Mouse (Mus musculus) cerebellum, adult 9-10 months (tissue): ENCODE results near the gene Prrx2.

ENCODE experiments used
- DNase-seq: peaks from one replicate; pipeline ENCODE4 v3.0.0; 2022

Prrx2 gene

DNA sequence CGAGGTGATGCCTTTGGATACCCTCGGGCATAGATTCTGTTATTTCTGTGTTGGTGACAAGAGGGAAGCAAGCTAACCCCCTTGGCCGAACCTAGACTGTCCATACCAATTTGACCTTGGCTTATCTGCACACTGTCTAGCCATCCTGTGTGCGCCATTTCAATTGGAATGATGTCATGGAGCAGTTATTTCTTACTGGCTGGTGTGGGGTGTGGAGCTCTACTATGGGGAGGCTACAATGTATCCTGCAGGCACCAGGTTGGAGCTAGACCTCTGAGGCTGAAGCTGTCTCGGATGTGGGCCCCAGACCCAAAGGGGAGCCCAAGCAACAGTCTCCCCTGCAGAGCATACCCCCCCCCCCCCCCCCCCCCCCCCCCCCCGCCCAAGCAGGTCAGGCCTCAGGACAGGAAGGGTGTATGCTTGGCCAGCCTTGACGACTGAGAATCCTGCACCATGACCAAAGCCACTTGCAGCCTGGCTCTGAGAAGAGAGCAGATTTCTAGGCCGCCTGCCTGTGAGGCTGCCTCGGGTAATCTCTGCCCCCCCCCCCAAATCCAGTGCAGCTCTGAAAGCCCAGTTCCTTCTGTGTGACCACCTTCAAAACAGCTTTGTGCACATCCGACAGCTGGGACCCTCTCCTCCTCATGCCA is at the start of gene Prrx2:
Prrx2 (plus strand) TSS at position 600 of the 650 bp plus-strand sequence.
- DNase-seq: no peak

DNA sequence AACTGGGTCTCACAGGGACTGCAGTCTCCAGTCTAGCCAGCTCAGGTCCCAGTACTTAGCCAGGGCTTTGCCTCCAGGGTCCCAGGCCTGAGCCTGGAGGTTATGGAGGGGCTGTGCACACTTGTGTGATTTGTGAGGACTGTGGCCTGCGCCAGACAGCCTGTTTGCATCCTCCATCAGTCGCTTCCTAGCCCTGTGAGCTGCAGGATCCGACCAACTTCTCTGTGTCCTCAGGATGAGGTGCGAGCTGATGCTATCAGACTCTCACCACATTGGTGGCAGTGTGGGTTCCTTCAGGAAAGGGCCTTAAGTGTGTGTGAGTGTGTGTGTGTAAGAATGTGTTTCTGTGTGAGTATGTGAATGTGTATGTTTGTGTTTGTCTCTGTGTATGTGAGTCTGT is 47.3 kb upstream of the Prrx2 start:
- no peak for DNase-seq

DNA sequence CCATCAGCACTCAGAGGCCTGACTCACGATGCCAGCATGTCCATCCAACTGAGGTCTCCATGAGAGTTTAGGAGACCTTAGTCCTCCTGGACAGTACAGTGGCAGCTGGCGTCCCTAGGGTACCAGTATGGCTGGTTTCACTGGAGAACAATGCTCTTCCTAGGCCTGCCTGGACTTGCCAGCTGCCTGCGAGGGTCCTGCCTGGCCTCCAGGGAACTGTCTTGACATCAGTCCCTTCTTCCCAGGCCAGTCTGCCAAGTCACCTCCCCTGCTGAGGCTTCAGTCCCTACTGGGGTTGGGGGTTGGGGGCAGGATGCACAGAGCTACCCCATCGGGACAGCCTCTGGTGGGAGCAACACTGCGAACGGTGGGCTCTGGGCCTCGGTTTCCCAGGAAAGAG is 42.7 kb upstream of the Prrx2 start:
- DNase-seq: no peak

DNA sequence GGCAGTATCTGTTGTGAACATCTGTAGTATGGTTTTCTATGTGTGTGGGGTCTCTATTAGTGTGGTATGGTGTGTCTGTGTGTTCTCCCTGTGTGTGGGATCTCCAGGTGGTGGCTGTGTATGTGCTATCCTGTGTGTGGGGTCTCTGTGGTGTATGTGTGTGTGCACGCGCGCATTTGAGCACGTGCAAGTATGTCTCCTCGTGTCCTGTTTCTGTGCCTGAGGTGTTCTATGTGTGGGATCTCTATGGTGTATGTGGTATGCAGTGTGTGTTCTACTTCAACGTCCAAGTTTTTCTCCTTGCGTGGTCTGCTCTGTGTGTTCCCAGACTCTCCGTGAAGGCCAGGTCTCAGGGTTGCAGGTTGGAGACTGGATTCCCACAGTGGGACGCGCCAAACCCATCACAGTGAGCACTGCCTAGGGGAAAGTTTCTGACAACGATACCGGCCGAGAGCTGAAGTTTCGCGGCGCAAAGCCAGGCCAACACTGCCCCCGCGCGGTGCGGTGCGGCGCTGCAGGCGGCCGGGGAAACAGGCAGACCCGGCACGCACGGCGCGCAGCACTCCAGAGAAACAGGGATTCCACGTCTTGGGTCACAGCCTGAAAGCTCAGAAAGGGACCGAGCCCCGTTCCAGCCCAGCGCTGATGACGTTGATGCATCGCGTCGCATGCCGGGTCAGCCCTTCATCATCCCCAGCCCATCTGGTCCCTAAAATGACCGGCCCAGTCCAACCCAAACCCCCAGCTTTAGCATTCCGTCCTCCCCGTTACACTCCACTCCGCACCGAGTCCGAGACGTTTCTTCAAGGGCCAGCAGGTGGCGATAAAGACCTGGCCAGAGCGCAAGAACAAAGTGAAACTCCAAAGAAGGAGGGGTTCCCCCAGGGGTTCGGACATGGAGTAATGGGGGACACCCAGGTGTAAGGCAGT is 40.3 kb upstream of the Prrx2 start:
- peak; percentile 93 for DNase-seq

DNA sequence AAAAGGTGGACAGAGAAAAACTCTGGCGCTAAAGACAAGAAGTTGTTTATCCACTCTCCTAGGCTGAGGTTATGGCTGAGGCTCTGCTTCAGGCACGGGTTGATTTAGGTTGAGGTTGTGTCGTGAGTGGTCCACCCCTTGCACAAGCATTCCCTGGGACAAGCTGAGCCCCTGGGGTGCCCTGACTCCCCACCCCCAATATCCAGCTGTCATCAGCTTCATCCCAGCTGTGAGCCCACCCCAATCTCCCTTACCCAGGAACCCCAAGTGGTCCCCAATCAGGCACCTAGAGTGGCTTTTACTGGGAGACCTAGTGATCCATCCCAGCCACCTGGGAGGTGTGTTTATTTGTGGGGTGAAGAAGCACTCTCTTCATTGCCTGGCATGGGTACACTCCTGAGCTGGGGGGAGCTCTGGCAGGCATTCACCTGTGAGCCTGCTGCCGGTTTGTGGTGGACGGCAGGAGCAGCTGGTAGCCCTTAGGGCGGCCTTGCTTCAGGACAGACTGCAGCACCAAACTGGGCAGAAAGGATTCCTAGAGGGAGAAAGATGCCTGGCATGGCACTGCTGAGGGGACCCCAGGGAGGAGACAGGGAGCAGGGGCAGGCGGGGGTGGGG is 39.4 kb upstream of the Prrx2 start:
- no peak for DNase-seq

DNA sequence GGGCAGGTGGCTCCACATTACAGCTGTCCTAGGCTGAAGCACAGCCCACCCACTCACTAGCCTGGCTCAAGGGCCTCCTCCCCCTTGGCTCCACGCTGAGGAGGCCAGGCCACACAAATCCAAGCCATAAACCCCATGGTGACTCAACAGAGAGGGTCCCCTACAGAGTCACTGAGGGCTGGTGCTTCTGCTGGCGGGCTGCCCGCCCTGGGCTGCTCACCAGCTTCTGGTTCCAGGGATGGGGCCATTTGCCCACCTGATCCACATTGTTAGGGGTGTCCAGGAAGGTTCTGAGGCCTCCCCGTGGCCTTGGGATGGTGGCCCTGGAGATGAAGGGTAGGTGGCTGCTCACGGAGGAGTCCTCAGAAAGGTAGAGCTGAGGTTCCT is 38.9 kb upstream of the Prrx2 start:
- DNase-seq: peak; percentile 42

DNA sequence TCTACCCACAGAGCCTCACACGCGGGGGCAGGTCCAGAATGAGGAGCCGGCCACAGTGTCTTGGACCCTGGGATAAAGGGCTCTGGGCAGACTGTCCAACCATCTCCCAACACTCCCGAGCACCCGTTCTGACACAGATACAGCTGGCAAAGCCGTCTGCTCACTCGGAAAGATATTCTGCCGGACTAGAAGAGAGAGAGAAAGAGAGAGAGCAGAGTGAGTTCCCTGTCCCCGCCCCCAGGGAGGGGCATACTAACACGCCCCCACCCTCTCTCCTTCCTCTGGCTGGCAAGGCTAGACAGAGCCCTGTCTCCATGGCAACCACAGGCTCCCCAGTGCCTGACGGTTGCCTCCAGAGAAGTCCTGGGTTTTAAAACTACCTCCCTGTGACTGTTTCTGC is 38.4 kb upstream of the Prrx2 start:
- peak; percentile 72 for DNase-seq

DNA sequence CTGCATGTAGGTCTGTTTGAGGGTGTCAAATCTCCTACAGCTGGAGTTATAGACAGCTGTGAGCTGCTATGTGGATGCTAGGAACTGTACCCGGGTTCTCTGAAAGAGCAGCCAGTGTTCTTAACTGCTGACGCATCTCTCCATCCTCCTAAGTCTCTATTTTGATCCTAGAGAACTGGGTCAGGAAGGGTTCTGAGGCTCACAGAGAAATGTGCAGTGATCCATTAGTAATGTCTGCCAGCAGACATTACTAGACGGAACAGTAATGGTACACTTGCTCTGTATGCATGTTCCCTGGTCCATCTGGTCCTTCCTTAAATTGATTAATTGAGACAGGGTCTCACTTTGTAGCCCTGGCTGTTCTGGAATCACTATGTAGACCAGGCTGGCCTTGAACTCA is 35.3 kb upstream of the Prrx2 start:
- DNase-seq: no peak

DNA sequence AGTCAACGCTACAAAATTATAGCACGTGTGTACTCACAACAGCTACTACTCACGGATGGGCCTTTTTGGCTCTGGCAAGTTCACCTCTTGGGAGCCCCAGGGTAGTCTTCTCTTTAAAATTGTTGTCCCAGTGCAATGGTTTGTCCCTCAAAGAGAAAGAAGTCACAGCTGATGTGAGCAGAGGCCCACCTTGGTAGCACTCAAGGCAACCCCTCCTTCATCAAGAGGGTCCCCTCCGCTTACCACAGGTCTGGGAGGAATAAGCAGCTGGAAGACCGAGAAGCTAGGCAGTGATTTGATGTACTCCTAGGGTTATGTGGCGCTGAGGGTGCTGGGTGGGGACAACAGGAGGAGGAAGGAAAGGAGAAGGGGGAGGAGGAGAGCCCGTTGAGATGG is 34.1 kb upstream of the Prrx2 start:
- no peak for DNase-seq

DNA sequence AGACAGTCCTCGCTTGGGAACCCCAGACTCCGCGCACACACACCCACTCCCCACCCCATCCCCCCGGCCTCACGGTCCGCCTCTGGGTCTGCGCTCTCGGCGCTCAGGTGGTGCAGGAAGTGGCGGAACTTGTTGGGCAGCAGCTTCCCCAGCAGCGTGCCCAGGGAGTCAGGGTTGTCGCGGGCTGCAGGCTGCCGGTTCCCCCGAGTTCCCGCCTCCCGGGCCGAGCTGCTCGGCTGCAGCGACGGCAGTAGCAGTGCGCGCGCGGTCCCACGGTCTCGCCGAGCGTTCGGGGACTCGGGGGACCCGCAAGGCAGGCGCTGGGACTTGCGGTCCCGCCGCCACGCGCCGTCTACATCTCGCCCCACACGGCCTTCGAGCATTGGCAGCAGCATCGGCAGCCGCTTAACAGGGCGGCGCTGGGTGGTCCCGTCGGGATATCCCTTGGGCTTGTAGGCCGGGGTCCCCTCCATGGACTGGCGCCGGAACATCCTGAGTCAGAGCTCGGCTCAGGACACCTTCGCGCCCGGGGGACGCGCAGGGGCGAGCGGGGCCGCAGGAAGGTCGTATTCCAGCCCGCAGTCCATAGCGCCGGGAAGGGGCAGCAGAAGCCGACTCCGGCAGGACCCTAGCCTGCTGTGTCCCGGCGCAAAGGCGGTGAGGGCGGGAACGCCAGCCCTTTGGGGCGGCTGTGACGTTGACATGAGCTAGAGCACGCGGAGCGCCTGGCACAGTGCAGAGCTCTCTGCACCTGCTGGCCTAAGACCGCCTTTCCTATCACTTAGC is 33.5 kb upstream of the Prrx2 start:
- DNase-seq: no peak

DNA sequence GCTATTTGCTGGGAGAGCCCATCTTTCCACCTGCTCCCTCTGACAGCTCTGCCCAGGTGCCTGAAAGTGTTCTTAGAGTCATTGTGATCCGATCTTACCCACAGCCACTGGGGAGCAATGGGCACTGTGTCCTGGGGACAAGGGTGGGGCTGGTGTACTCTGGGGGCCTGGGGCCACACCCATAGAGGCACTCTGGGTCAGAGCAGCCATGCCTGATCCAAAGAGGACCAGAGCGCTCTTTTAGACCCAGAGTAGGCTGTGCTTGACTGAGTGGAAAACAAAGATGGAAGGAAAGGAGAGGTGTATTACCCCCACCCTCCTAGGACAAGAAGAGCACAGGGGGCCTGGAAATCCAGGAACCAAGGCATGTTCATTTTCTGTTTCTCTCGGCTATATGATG is 31.2 kb upstream of the Prrx2 start, which contains the start of gene 1700001O22Rik:
1700001O22Rik (minus strand) TSS at position 58 of the 400 bp plus-strand sequence.
- DNase-seq: no peak

DNA sequence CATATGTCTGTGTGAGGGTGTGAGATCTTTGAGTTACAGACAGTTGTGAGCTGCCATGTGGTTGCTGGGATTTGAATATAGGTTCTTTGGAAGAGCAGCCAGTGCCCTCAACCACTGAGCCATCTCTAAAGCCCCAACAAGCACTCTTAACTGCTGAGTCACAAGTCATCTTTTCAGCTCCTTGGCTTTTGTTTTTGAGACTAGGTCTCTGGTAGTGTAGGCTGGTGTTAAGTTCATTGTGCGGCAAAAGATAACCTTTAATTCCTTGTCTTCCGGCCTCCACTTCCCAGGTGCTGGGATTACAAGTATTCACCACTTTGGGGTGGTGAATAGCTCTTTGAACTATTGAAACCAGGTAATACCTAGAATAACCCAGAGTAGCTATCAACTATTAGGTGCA is 28.8 kb upstream of the Prrx2 start:
- no peak for DNase-seq

DNA sequence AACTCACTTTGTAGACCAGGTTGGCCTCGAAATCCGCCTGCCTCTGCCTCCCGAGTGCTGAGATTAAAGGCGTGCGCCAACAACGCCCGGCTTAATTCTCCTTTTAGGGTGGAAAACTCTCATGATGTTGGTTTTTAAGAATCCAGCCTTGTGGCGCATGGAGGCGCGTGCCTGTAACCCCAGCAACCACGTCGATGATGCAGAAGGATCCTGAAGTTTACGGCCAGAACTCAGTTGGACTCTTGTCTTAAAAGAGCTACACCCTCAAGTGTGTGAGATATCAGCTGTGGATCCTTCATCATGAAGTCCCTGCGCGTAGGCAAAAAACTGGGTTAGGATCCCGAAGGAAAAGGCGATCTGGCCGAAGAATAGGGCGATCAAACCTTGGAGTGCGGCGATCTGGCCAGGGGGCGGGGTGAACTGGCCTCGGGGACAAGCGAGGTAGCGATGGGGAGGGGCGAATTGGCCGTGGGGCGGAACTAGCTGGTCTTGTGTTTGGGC is 27.6 kb upstream of the Prrx2 start:
- DNase-seq: no peak

DNA sequence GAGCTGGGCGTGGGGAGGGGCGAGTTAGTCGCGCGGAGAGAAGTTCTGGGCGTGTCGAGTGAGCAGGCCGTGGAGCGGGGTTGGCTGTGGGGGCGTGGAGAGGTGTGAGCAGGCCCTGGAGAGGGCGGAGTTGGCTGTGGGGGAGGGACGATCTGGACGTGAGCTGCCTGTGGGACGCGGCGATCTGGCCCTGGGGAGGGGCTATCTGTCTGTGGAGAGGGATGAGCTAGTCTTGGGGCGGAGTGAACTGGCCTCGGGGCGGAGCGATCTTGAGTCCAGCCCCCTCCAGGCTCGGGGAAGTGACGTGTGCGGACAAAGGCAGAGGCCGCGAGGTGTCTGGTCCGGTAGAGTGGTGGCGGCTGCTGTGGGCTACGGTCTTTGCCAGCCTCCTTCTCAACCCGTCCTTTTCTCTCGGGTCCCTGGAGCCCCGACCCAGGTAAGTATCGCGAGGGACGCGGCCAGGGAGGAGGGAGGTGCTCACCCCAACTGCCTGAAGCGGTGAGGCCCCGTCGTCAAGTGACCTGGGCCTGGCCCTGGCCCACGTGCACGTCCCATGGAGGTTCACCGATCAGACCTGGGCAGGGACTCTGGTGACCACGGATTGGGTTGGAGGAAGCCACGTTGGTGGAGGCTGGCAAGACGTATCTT is 27.0 kb upstream of the Prrx2 start, which contains the start of gene Ntmt1:
Ntmt1 (plus strand) TSS at position 179 of the 648 bp plus-strand sequence.
- peak; percentile 98 for DNase-seq

DNA sequence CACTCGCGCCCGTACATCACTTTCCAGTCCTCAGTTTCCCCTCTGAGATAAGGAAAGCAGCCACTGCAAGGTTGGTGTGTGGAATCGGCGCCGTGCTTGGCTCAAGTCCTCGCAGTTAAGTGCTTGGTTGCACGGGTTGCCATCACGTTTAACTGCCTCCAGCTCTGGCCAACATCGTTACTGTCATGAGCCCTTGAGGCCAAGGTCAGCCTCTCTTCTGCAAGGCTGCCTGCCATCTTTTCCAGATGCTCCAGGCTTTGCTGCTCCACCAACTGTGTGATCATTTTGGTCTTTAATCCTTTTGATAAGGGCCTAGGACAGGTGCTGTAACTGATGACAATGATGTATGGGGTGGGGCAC is 26.5 kb upstream of the Prrx2 start:
- no peak for DNase-seq

DNA sequence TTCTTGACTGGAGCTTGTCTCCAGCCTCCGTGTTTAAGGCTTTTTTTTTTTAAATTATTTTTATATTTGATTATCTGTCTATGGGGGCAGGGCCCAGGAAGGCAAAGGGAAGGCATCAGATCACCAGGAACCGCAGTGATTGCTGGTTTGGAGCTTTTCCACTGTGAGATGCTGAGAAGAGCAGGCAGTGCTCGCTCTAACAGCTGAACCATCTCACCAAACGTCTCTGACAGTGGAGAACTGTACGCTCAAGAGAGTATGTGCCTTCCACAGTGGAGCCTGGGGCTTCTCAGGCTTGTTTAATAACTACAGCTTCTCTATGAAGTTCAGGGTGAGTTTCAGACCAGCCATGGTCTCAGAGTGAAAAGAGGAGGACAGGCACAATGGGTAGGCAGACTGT is 25.3 kb upstream of the Prrx2 start:
- DNase-seq: no peak

DNA sequence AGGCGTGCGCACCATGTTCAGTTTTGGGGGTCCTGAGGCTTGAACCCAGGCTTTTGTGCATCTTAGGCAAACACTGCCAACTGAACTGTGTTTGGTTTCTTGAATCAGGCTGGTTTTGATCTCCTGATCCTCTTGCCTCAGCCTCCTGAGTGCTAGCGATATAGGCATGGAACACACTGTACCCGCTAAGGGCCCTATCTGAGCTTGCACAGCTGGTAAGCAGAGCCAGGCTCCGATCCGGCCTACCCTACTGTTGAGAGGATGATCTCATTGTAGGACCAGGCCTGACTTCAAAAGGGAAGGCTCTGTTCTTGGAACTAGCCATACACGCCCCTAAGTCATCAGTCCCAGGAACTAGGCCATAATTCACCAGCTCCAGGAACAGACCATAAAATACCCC is 24.2 kb upstream of the Prrx2 start:
- no peak for DNase-seq

DNA sequence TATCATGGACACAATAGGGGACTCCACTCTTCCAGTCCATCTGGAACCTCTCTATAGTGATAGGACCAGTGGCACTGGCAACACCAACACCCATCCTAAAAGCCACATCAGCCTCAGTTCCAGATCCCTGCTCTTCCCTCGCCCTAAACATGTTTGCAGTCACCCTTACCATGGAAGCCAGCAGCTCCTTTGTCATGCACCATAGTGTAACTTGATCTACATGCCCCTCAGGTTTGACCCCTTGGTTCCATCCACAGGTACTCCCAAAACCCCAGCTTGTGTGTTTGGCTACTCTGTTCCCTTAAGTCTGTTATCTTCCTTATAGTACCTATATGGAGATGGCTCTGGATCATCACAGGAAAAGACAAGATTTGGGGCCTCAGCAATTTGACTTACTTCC is 18.4 kb upstream of the Prrx2 start:
- no peak for DNase-seq

DNA sequence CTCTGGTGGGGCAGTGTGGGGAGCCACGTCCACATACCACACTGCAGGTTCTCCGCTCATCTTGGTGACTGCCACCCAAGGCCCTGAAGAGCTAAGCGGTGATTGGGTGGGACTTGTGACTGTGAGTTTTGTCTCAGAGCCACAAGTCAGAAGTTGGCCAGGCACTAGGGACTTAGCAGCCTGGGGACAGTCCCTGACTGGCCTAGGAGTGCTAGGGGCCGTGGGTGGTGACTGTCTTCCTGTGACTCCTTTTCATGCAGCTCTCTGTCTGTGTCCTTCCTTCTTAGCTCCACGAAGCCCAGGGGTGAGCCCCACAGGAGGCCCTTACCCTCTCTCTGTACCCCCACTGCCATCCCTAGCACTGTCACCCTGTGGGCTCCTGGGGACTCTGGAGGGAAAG is 14.9 kb upstream of the Prrx2 start:
- no peak for DNase-seq

DNA sequence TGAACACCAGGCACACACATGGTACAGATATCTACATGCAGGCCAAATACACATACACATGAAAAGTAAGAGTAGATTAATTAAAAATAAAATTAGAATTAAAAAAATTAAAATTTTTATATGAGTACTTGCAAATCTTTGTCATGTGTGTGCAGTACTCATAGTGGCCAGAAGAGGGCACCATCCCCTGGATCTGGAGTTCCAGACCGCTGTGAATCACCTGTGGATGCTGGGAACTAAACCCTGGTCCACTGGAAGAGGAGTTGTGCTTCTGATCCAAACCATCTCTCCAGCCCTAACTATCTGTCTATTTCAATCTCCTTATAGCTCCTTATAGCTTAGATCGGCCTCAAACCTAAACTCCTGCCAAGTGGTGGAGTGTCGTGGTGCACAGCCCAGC is 13.7 kb upstream of the Prrx2 start:
- DNase-seq: no peak

DNA sequence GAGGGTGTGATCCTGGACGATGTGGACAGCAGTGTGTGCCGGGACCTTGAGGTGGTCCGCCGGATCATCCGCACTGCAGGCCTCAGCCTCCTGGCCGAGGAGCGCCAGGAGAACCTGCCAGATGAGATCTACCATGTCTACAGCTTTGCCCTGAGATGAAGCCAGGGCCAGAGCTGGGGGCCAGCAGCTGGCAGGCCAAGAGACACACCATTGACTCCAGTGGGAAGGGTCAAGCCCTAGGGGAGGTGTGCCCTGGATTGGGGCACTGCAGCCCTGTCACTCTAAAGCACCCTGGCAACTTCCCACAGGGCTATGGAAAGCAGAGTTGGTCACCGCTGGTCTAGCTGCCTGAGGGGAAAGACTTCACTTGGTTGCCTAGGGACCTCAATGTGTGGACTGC is 12.3 kb upstream of the Prrx2 start:
- peak; percentile 6 for DNase-seq
